8 mouse cellular contexts compared by ENCODE assay signal in the genomic region with DNA sequence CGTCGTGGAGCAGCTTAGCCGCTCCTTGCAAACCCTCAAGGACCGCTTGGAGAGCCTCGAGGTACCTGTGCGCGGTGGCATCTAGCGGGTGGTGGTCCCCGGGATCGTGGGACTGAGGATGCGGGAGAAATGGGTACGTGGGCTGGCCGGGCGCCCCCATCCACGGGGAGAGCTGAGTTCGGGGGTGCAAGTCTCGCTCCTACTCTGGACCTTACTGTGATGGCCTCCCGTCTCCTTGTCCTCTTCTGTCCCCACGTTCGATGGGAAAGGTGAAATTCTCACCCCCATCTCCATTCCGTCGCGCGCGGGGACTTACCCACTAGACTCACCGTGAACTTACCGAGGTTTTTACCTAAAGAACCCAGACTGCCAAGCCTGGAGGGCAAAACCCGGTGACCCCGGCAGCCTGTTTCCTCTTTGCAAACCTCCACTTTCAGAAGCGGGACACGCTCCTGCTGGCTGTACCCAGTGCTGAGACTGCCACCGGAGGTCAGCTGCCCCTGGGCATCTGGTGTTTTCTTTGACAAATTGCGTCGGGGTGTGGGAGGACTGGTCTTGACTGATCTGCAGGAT. TPM values are rescaled to one million over a fixed set of nuclear protein-coding genes. Genes with fewer than 3 reads are reported as not detected.
DNase-seq lines count a peak whose midpoint lies in the region; ATAC-seq and TF ChIP-seq lines count a peak whose summit lies in the region.

No protein-coding gene starts in this region.

- no peak for TF ChIP-seq EP300 in heart, postnatal 0 days (IDR thresholded peaks at IDR 0.05; ENCODE audit: low read depth)

- DNase-seq in heart, postnatal 0 days (ENCODE audit: low spot score) = no peak
- no peak for DNase-seq in heart, adult 9 months (ENCODE audit: low spot score in 2 of 2)
- DNase-seq in embryo, embryonic 11 days = peak; percentile 35
- no peak for DNase-seq in ovary, adult 18-20 months (ENCODE audit: low spot score)
- DNase-seq in frontal cortex, adult 2 months (ENCODE audit: extremely low spot score in 1 of 2, low spot score in 1 of 2) = no peak
- no peak for DNase-seq in c-Kit-positive CD71-positive TER-119-positive erythroid progenitor cells, embryonic 14.5 days (ENCODE audit: low spot score)

- H3K9me3 ChIP-seq in heart, postnatal 0 days (replicated peaks; ENCODE audit: control insufficient read depth, low read length) = no peaks in the 10 kb centered on the region
- no peaks in the 10 kb centered on the region for H3K9me3 ChIP-seq in hindbrain, embryonic 16.5 days (ENCODE audit: control insufficient read depth, low read length)
- no peaks in the 10 kb centered on the region for H3K9me3 ChIP-seq in neural tube, embryonic 13.5 days

- no peak for TF ChIP-seq CTCF in heart, postnatal 0 days (IDR thresholded peaks at IDR 0.05; ENCODE audit: low read depth)

- 3% methylated on average over 34 of the region's 34 CpGs for WGBS in heart, postnatal 0 days
- under 1% methylated on average over 34 of the region's 34 CpGs for WGBS in hindbrain, embryonic 16.5 days
- 3% methylated on average over 34 of the region's 34 CpGs for WGBS in neural tube, embryonic 13.5 days

- H3K9ac ChIP-seq in heart, postnatal 0 days (replicated peaks; ENCODE audit: low read depth, low read length) = no peak overlapping the region
- peak overlapping the region; percentile 59 for H3K9ac ChIP-seq in hindbrain, embryonic 16.5 days (ENCODE audit: low read depth, low read length)
- H3K9ac ChIP-seq in neural tube, embryonic 13.5 days = peak overlapping the region; percentile 69

- no peak overlapping the region for H3K27ac ChIP-seq in heart, postnatal 0 days (ENCODE audit: low read depth)
- no peak overlapping the region for H3K27ac ChIP-seq in hindbrain, embryonic 16.5 days (ENCODE audit: low read depth, low read length)
- peak overlapping the region; percentile 64 for H3K27ac ChIP-seq in neural tube, embryonic 13.5 days (replicated peaks)

- H3K4me1 ChIP-seq in heart, postnatal 0 days (ENCODE audit: control insufficient read depth, insufficient read depth) = no peaks in the 10 kb centered on the region
- peaks cover 11% of the 10 kb centered on the region; the same call in 1 of the 2 replicates for H3K4me1 ChIP-seq in hindbrain, embryonic 16.5 days (ENCODE audit: control insufficient read depth, insufficient read depth, low read depth, low read length)
- peaks cover 83% of the 10 kb centered on the region for H3K4me1 ChIP-seq in neural tube, embryonic 13.5 days (replicated peaks)

- no peaks in the 10 kb centered on the region for H3K36me3 ChIP-seq in heart, postnatal 0 days (replicated peaks; ENCODE audit: control insufficient read depth, insufficient read depth, low read length)
- no peaks in the 10 kb centered on the region for H3K36me3 ChIP-seq in hindbrain, embryonic 16.5 days (ENCODE audit: control insufficient read depth, insufficient read depth, low read length)
- no peaks in the 10 kb centered on the region; the same call in 1 of the 2 replicates for H3K36me3 ChIP-seq in neural tube, embryonic 13.5 days

- H3K4me3 ChIP-seq in heart, postnatal 0 days (ENCODE audit: low read depth, low read length) = peak overlapping the region; percentile 32; the same call in 1 of the 2 replicates
- H3K4me3 ChIP-seq in hindbrain, embryonic 16.5 days (ENCODE audit: low read length) = peak overlapping the region; percentile 50
- peak overlapping the region; percentile 48 for H3K4me3 ChIP-seq in neural tube, embryonic 13.5 days

- ATAC-seq in heart, postnatal 0 days (ENCODE audit: insufficient read depth, low read depth) = no peak
- no peak for ATAC-seq in hindbrain, embryonic 16.5 days
- ATAC-seq in neural tube, embryonic 13.5 days (ENCODE audit: low read depth) = no peak

- H3K27me3 ChIP-seq in heart, postnatal 0 days (ENCODE audit: control insufficient read depth, insufficient read depth, low read length) = peaks cover 74% of the 10 kb centered on the region
- H3K27me3 ChIP-seq in hindbrain, embryonic 16.5 days (replicated peaks; ENCODE audit: control insufficient read depth, insufficient read depth, low read length) = peaks cover 5% of the 10 kb centered on the region
- H3K27me3 ChIP-seq in neural tube, embryonic 13.5 days = peaks cover 55% of the 10 kb centered on the region

- H3K4me2 ChIP-seq in heart, postnatal 0 days (ENCODE audit: low read depth, low read length) = no peak overlapping the region
- peak overlapping the region; percentile 77 for H3K4me2 ChIP-seq in hindbrain, embryonic 16.5 days (ENCODE audit: low read length)
- H3K4me2 ChIP-seq in neural tube, embryonic 13.5 days = peak overlapping the region; percentile 63

RNA-seq across cellular contexts. Expression of a gene that starts 0.8 kb away (rescaled TPM):
- 0.04 TPM in 1 of 2 replicates, not detected in the other for total RNA-seq in heart, postnatal 0 days (2014; rRNA removed; ENCODE audit: low replicate concordance)
- 0.04 TPM in 1 of 2 replicates, not detected in the other for polyA plus RNA-seq in heart, postnatal 0 days (2015; fragmentation: Nextera tagmentation; extraction: Ambion mirVana)
- 6.6 TPM in 2 replicates for polyA plus RNA-seq in hindbrain, embryonic 16.5 days (2015; fragmentation: Nextera tagmentation; extraction: Ambion mirVana)
- 7.0 and 7.1 TPM in 2 replicates for polyA plus RNA-seq in neural tube, embryonic 13.5 days (2015; fragmentation: Nextera tagmentation; extraction: Ambion mirVana)
- 44.1 and 57.9 TPM in 2 replicates for polyA plus RNA-seq in frontal cortex, adult 2 months (2012; rRNA removed)
